Mouse (Mus musculus): ENCODE data around the gene Zfp217.

Gene Zfp217

DNA sequence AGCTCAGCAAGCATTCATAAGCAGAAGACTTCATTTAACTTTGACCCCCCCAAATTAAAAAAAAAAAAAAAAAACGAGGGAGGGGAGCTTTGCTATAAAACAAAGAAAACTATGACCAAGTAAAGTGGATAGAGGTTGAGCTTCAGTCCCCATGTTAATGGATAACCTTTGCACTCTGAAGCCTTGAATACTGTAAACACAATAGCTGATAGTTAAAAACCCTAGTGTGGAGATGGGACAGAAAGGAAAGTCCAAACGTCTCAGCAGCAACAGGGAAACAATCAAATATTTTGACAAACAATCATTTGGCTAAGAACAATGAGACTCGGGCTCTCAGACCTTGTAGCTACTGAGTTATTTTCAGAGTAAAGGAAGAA lies 15.2 kb downstream of the Zfp217 start:
- DNase-seq (ENCODE audit: low read depth) = no peak

DNA sequence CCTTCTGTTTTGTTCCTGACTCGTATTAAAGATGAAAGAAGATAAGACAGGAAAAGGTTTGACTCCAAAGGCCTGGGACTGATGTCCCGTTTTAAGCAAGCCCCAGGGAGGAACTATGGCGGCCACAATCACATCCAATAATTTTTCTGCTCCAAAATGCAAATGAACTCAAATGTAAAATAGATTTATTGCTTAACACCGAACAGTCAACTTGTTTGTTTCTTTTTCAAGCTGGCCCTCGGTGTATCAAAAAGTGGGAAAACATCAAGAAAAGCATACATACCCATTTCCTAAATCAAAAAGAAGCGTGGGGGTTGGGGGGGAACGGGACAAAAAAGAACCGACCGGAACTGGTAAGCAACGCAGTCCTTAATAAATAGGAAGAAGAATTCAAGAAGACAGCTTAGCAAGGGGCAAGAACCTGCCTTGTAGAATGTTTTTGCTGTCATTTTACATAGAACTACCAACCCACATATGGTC lies 15.9 kb downstream of the Zfp217 start:
- peak; percentile 73 for DNase-seq (ENCODE audit: low read depth)

DNA sequence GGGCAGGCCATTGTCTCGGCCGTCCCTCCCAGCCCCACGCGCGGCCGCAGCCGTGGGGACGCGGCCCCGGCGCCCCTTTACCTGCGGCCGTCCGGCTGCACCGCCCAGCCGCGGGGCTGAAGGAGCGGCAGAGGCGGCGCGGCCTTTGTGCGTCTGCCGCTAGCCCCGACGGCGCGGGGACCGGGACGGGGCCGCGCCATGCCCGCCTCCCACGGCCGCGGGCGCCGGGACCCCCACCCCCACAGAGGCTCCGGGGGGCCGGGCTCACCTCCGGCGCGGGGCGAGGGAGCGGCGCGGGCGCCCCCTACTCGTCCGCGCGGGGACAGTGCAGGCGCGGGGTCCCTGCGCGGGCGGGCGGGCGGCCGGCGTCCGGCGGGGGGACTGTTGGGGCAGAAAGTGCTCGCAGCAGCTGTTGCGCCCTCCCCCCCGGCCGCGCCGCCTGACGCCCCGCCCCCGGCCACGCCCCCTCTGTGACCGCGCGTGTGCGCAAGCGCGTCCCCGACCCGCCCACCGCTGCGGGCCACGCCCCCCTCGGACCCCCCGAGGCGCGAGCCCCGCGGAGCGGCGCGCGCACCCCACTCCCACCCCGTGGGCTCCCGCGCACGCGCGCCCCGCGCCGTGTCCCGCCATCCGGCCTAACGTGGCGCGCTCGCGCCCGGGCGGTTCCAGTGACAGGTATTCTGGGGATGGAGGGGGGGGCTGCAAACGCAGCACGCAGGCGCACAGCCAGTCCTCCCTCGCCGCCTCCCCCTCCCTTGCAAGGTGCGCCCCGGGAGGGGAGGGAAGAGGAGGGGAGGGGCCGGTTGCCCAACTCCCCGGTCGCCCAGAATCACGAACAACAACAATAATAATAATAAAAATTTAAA lies 16.9 kb downstream of the Zfp217 start:
- peak; percentile 92 for DNase-seq (ENCODE audit: low read depth)

DNA sequence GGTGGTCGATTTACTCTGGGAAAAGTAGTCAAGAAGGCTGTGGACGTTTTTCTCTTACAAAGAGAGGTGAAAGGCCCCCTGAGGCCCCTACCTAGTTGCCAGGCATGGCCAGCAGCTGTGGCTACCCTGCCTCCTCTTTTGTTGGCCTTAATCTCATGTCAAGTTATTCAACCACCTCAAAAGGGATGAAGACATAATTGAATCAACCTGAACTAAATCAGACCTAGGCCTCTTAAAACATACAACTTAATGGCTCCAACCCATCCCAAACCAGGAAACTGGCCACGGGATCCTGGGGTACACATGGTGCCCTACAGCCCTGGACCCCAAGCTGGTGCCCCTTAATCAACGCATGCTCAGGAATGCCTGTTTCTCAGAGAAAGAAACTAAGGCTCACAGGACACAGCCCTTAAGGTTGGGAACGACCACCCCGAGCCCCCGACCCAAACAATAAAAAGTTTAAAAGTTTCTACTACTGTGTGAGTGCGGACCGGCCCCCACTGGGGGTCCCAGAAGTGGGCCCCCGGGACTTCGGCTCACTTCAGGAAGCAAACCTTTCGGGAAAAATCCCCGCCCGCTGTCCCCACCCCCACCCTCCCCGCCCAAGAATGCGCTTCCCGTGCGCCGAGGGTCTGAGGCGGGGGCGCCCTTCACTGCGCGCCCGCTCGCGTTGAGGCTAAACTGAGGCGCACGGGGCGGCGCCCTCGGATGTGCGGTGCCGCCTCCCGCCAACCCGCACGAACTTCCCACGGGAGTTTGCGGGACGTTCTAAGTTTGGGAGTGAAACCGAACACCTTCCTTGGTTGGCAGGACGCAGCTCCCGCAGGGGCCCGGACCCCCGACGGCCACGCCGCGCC lies 17.8 kb downstream of the Zfp217 start:
- peak; percentile 56 for DNase-seq (ENCODE audit: low read depth)

DNA sequence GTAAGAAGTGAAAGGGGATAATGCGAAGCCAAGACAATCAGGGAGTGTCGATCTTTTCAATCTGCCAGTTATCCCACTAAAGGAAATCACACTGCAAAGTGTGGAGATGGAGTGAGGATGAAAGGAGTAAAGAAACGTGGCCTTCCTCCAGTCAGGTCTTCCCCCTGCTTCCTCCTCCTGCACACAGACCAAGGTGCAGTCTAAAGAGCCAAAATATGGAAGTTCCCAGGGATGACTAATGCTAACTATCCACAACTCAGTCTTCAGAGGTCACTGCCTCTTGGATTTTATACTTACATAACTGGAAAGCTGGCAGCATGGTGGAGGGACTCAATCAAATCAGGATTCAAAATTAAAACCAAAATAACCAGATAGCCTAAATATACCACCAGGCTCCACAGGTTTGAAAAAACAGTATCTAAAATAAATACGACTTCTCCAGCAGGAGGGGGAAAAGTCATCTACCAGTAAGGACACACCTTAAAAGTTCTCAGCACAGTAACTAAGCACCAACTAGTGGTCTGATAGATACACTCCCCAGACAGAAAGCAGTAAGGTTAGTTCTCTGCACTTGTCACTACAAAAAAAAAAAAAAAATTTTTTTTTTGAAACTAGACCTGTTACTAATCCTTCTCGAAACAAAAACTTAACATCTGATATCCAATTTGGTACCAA lies 18.5 kb downstream of the Zfp217 start:
- DNase-seq (ENCODE audit: low read depth) = peak; percentile 71

DNA sequence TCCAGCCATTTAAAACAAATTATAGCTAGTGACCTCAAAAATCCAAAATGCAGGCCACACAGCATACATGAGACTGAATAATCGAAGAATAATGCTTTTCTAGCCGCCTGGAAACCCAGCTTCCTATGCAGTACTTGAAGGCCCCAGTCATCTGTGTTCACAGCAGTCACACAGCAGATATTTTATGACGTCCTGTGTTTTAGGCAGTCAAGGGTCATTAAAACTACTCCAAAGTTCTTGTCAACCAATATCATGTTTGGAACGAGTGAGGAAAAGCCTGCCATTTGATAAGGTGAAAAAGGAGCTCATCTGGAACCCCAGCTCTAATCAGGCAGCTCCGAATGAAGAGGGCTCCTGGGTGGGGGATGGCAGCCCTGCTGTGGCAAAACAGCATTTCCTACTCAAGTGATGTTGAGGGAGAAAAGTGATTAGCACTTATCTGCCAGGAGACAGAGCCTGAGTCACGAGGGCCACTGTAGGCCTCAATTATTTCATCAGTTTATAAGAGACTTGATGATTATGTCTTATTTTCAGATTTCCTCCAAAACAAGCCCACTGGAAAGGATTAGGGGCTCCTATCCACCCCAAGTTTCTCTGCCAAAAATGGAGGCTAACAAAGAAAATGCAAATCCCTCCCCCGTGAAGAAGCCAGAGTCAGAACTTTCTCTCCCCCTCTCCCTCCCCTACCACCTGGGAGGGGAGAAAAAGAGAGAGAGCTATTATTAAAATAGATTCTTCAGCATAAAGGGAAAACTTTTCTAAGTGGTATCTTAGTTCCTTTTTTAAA lies 19.2 kb downstream of the Zfp217 start:
- DNase-seq (ENCODE audit: low read depth) = peak; percentile 51

DNA sequence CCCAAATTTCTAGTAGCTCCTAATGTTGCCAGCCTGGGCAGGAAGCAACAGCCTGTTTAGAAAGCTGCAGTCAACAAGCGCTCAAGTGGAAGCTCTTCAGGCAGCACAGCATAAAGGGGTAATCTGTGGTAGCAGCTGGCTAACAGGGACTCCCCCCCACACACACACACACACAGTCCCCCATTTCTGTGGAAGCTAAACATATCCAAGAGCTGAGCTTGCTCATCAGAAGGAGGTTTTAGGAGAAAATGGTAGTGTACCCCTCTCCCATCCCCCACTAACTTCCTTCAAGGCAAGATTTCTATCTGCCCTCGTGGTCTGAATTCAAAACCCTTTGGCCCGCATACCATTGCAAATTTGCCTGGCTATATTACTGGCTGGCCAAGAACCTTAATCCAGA lies 20.4 kb downstream of the Zfp217 start:
- peak; percentile 66 for DNase-seq (ENCODE audit: low read depth)

DNA sequence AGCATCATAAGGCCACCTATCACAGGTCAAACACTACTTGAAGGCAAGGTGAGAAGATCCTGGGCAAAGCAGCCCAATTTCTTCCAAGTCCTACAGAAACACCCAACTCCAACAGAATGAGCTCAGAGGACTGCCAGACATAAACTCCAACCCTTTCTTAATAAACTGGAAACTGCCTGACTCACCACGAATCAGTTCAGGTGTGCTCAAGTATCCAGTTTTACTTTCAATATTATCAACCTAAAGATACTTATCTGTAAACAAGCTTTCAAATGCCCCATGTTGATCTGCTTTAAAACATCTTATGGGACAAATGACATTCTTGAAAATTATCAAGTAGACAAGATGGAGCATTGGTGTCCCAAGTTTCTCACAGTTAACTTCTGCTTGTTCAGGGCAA lies 21.6 kb downstream of the Zfp217 start:
- DNase-seq (ENCODE audit: low read depth) = peak; percentile 80

DNA sequence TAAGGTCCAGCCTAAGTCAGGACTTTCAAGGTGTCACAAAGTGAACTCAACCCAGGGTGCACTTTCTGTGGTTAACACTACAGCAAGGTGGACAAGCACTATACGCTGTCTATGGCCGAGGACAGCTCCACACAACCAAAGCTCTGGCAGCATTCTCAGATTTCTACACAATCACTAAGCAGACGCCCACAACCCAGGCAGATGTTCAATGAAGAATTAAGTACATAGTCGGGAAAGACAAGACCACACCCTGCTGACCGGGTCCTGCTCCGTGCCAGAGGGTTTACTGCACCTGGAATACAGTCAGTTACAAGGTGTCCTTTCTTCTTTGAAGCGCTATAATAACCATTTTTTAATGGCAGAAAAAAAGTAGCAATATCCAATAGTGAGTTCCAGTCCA lies 25.7 kb downstream of the Zfp217 start:
- DNase-seq (ENCODE audit: low read depth) = no peak

DNA sequence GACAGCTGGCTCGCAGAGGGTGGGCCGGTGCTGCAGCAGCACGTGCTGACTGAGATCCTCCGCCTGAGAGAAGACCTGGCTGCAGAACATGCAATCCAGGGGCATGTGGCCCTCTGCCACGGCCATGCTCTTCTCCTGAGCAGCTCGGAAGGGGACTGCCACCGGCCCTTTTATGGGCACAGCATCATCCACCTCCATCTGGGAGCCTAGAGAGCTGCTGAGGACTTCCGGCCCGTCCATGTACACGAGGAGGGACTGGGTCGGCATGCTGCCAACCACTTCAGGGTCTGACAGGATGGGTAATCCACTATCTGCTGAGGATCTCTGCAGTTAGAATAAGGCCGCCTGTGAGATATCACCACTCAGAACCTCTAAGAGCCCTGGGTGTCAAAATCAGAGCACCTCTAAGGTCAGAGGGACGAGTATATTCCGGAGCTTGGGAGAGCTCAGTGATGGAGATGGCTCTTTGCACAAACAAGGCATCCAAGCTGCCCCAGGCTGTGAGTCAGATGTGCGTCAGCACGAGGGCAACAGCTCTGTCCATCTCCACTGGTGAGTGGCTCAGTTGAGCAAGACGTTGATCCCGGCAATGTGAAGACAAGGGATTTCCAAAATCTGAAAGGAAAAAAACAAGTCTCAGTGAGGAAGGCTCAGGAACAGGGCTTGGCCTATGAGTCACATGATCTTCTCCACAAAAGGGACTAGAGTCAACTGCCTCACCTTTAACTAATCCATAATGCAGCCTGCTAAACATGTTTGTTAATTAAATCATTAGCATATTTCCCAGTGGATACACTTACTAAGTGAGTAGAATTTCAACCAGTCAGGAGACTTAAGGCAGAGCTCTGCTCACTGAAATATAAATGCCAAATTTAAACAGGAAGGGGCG lies 27.5 kb downstream of the Zfp217 start:
- DNase-seq (ENCODE audit: low read depth) = no peak

DNA sequence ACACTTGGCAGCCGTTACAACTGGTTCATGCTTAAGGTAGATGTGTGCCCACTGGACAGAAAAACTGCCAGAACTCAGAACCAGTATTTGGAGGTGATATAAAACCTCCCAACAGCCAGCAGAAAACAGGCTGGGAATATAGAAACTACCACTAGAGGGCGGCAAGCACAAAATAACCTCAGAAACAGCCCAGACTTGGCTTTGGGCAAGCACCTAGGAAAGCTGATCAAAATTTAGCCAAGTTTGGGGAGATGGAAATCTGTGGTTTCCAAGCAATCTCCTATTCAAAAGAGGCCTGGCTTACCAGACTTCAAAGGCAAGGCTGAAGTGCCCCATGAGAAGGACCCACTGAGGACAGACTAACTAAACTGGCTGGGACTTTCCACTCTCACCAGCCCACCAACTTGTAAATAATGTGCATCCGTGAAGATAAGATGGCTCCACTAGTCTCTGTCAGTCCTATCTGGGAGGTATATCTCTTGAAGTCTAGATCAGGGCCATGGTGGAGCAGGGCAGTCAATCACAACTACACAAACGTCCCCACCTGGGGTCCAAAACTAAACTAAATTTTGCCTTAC lies 31.1 kb downstream of the Zfp217 start:
- DNase-seq (ENCODE audit: low read depth) = peak; percentile 90

DNA sequence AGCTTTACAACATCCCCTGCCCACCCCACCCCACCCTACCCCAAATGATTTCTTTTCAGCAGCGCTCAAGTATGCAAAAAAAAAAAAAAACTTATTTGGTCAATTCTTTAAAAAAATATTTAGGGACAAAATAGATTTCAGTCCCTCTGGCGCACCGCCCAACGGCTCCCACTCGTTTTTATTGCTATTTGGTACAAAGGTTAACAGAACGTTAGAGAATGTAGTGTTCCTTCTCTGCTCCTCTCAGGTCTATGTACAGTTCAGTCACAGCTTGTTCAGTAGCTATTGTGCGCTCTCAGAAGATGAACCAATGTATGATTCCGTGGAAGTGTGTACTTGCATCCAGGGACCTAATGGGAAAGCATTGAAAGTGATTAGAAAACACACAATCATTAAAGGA lies 37.6 kb downstream of the Zfp217 start:
- DNase-seq (ENCODE audit: low read depth) = no peak

DNA sequence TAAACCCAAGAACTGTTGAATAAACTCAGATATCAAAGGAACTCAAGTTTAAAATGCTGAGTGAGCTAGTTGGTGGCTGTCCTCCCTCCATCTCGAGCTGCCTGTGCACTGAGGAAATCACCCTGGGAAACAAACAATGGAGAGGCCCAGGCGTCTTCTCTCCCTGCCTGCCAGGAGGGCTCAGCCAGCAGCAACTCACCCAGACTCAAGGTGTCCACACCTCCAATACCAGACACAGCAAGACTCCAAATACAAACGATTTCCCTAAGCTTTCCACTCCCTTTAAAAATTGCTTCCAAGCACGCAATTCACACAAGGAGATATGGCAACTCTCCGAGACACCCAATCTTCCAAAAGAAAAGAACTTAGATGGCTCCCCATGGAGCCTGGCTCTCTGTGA lies 38.4 kb downstream of the Zfp217 start:
- no peak for DNase-seq (ENCODE audit: low read depth)

DNA sequence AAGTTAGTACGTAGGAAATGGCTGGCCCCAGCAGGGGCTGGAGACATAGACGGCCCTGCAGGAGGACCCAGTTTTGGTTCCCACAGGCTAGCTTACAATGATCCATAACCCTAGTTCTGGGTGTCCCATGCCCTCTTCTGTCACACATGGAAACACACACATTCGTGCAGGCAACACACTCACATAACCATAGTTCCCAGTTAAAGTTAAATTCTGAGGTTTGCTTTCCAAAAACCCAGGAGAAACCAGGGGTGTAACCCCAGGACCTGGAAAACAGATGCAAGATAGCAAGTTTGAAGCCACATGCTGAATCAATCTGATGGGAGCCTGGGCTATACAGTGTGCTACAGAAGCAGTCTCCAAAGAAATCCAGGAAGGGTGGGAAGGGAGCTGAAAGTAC lies 40.1 kb downstream of the Zfp217 start:
- DNase-seq (ENCODE audit: low read depth) = no peak

DNA sequence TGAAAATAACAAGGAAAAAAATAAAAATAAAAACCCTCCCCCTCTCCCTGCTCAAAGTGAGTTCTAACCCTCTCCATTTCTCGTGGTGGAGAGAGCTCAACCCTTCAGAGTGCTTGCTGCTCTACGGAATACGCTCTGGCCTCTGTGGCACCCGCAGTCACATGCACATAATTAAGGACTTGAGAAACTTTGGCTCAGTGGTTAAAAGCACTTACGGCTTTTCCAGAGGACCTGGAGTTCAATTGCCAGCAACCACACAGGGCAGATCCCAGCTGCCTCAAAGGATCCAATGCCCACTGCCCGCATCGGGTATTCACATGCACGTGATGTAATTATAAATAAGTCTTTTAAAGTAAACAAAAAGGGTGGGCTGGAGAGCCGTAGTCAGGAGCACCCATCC lies 41.9 kb downstream of the Zfp217 start:
- DNase-seq (ENCODE audit: low read depth) = no peak

DNA sequence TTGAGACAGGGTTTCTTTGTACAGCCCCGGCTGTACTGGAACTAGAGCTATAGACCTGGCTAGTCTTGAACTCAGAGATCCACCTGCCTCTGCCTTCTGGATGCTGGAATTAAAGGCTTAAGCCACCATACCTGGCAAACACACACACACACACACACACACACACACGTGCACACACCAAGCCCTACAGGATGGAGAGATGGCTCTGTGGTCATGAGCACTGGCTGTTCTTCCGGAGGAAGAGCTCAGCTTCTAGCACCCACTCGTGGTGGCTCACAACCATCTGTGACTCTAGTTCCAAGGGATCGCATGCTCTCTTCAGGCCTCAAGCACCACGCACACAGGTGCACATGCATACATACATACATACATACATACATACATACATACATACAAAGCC lies 43.5 kb downstream of the Zfp217 start:
- DNase-seq (ENCODE audit: low read depth) = peak; percentile 57

DNA sequence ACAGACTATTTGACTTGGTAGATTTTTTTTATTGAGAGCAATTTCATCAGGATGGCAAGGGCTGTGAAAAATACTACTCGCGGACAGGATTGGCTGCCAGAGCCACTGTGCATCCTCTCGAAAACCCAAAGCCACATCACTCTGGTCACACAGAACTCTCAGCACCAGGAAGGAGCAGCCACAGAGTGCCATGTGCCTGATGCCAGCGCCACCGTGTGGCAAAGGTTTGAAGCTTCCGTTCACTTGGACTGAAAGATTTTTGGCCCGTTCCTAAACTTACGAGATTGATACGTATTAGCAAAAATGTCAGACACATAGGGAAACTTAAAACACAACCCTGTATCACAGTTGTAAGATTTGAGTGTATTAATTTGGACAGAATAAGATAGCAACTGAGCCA lies 44.1 kb downstream of the Zfp217 start:
- DNase-seq (ENCODE audit: low read depth) = peak; percentile 83

DNA sequence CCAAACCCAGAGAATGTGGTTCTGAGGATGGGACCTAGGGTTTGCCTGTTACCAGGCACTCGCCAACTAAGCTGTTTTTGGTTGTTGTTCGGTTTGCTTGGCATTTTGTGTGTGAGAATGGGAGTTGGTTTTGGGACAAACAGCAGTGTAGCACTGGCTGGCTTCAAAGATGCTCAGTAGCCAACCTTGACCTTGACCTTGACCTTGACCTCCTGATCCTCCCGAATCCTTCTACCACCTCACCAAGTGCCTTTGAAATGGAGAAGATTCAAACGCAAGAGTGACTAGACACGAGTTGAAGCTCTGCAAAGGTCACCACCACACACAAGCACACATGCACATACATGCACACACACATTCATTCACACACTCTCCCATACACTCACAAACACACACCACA lies 44.6 kb downstream of the Zfp217 start:
- peak; percentile 27 for DNase-seq (ENCODE audit: low read depth)

DNA sequence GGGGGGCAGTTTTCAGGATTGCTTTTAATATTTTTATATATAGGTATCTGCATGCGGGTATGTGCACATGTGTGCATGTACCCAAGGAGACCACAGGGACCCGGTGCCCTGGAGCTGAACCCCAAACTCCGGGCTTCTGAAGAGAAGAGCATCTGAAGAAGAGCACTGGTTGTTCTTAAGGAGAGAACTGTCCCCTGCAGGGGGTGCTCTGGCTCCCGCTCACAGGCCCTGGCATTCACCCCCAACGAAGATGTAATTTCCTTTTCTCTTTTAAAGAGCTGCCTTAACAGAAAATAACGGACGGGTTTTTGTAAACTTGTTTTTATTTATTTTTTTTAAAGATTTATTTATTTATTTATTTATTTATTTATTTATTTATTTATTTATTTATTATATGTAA lies 46.0 kb downstream of the Zfp217 start:
- peak; percentile 32 for DNase-seq (ENCODE audit: low read depth)

DNA sequence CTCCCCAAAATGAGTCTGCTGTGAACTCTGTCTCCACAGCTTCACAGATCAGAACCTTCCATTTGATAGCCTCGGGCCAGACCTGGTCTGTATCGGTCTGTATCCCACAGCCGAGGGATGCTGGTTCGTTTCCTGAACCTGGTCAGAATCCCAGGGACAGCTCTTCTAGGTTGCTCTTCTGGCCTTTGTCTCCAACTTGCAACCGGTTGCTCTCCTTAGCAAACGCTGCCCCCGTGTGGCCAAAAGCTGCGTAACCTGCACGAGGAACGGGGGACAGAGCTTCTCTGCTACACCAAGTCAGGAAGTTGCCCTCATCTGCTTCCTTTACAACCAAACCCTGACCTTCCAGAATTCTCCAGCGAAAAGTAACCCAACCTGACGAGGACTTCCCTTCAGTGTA lies 46.8 kb downstream of the Zfp217 start:
- DNase-seq (ENCODE audit: low read depth) = peak; percentile 91

All from induced T-regulatory cell, adult 2 months (primary cell).